Mouse (Mus musculus) left cerebral cortex, postnatal 10 days (tissue): ENCODE measurements around the gene Olfr1394. TPM values are rescaled to one million over a fixed set of nuclear protein-coding genes. Genes with fewer than 3 reads are reported as not detected.
"Not testable (repeated sequence)": the region's sequence is repeated elsewhere in the genome, so short reads cannot be mapped to it uniquely, and the experiment has no call there.

ENCODE experiments used
- DNase-seq, 2 experiments: peaks; one replicate each; pipeline ENCODE4 v3.0.0; 2021 to 2022; ENCODE audit warnings: low spot score in 2 of 2, mixed read lengths in 1 of 2; ENCODE audit errors: extremely low spot score in 1 of 2
- intact Hi-C: fragments of 180-260 bp; cut with DNase I; formaldehyde crosslinking; loops from one replicate; pipeline ENCODE4 v1.15.1; 2025
- total RNA-seq, 2 experiments: library from RNA; stranded (reverse); gene quantifications; 2 replicates each; pipeline ENCODE4 v1.2.3; 2021

The Olfr1394 gene
- total RNA-seq, 2 experiments from 2014 or later, result not detected

DNA sequence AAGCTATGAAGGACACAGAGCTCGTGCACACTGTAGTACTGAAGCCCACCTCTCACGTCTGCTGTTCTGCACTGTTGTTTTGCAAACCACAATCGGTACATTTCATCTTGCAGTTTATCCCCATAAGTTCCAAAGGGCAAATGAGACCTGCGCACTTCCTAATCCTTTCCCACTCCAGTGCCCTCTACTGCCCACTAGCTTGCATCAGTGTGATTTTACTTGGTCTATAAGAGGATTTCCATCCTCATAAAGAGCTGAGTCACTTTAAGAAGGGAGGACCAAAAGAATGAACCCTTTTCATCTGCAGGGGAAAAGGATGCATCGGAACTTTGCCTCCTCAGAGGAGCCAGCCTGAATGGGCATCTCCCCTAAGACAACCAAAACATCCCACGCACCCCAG lies 32.3 kb downstream of the Olfr1394 start:
- intact Hi-C loops, result loop anchor here (5.0 kb wide), 1 partner anchor 86 kb away; no protein-coding TSS in a partner anchor
- DNase-seq, result no peak

GRCm38 (mm10) chr11:49186955-49187488 lies 32.8 kb downstream of the Olfr1394 start, which contains the start of gene Btnl9:
Btnl9 (minus strand) TSS chr11:49187159.
- intact Hi-C loops, result loop anchor here (5.0 kb wide), 1 partner anchor 85 kb away; no protein-coding TSS in a partner anchor
- no peak for DNase-seq

- intact Hi-C loops, result loop anchor here (5.0 kb wide), 1 partner anchor 85 kb away; no protein-coding TSS in a partner anchor
- DNase-seq, result no peak
Observed at GRCm38 (mm10) chr11:49187701-49188100, 33.5 kb downstream of the Olfr1394 start.

- DNase-seq, result peak; percentile 47 to 58
Observed at GRCm38 (mm10) chr11:49189737-49190136, 35.6 kb downstream of the Olfr1394 start.

DNA sequence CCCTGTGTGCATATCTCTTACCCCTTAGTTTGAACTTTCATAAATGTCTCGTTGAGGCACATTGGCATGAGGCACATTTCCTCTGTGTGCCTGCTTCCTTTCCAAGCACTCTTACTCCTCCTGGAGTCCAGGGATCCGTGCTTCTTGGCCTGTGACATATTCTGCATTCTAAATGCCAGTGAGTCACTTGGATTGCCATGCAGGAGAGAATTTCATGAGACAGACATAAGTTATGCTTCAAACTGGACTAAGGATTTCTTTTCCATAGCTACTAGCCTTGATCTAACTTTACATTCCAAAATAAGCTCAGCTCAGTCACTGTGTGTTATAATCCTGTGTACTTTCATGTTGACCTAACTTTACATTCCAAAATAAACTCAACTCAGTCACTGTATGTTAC lies 36.9 kb downstream of the Olfr1394 start:
- intact Hi-C loops, result no loop called here
- no peak for DNase-seq

More at GRCm38 (mm10) chr11:49189737-49190136, 35.6 kb downstream of the Olfr1394 start:
- intact Hi-C loops, result loop anchor here (5.0 kb wide), 1 partner anchor 83 kb away; no protein-coding TSS in a partner anchor

DNA sequence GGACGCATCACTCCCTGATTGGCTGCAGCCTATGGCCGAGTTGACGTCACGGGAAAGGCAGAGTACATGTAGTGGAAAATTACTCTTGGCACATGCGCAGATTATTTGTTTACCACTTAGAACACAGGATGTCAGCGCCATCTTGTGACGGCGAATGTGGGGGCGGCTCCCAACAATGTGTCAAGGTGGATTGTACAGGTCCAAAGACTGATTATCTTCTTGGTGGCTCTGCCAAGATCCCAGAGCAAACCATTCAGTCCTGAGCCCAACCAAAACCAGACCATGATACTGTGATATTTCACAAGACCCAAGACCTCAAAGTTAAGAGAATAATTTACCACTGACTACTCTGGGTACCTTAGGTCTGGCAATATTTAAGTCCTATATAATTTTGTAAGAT lies 40.6 kb downstream of the Olfr1394 start:
- intact Hi-C loops, result loop anchor here (5.0 kb wide), 1 partner anchor 73 kb away; no protein-coding TSS in a partner anchor
- DNase-seq, result not testable (repeated sequence)

DNA sequence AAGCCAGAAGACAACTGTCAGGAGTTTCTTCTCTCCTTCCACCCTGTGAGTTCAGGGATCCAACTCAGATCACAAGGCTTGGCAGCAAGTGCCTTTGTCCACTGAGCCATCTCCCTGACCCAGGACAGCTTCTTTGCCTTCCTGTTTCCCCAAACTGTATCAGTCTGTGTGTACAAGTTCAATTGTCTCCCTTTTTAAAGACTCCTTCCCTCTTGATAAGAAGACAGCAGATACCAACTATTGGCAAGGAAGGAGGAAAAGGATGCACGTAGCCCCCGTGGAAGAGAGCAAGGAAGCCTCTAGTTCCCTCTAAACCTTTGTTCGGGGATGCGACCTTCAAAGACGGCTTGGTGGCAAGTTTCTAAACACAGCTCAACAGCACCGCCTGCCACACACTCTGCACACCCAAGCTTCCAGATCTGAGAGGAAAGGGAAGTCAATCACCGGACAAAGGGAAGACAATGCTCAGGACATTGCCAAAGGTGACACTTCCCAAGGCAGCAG lies 41.7 kb downstream of the Olfr1394 start:
- DNase-seq, result no peak
- intact Hi-C loops, result loop anchor here (5.0 kb wide), 1 partner anchor 71 kb away; no protein-coding TSS in a partner anchor

- intact Hi-C loops, result loop anchor here (5.0 kb wide), 1 partner anchor 52 kb away; no protein-coding TSS in a partner anchor
Observed at GRCm38 (mm10) chr11:49200666-49201065, 46.5 kb downstream of the Olfr1394 start.

DNA sequence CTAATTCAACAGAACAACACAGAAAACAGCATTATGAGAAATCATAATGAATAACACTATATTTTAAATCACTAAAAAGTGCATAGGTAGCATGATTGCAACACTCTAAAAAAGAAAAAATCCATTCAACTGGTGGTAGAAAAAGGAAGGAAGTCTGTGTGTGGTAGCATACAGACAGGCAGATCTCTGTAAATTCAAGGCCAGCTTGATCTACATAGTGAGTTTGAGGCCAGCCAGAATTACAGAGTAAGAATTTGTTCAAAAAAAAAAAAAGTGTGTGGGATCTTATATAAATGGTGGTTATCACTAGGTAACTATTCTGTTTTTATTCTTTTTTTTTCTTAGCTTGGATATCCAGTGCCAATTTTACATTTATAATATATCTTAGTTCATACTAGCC lies 47.0 kb downstream of the Olfr1394 start:
- intact Hi-C loops, result loop anchor here (5.0 kb wide), 1 partner anchor 51 kb away; no protein-coding TSS in a partner anchor
- DNase-seq, result no peak

More at GRCm38 (mm10) chr11:49200666-49201065, 46.5 kb downstream of the Olfr1394 start:
- no peak for DNase-seq

GRCm38 (mm10) chr11:49202071-49202470 lies 47.9 kb downstream of the Olfr1394 start:
- intact Hi-C loops, result loop anchor here (5.0 kb wide), 1 partner anchor 50 kb away; no protein-coding TSS in a partner anchor

GRCm38 (mm10) chr11:49202523-49203061 lies 48.4 kb downstream of the Olfr1394 start:
- DNase-seq, result no peak
- intact Hi-C loops, result loop anchor here (5.0 kb wide), 1 partner anchor 50 kb away; no protein-coding TSS in a partner anchor

More at GRCm38 (mm10) chr11:49202071-49202470, 47.9 kb downstream of the Olfr1394 start:
- no peak for DNase-seq

DNA sequence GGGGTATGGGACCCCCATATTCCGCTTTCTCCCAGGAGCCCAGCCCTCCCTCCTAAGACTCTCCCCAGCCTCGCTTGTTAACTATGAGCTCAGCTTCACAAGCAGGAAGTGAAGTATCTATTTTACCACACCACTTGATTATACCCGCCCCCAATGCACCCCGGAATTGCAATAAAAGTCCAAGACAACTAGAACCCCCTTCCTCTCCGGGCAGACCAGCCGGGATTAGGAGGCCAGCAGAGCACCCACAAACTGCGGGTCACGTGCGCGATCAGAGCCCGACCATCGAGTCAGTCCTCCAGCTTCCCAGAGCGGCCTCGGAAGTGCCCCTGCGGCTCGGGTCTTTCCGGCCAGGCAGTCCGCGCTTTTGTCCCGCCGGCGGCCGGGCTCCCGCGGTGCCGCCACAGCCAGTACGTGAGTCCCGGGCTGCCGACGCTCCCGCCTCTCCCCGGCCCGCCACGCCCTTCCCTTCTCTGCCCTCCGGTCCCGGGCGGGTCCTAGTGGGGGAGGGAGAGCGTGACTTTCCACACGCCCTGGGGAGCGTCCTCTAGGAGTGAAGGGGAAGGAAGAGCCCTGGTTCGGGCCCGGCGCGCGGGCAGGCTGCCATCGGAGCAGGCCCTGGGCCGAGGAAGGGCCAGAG lies 49.1 kb downstream of the Olfr1394 start, which contains the start of gene Zfp62:
TSS of gene Zfp62 (plus strand) at position 164 of the 640 bp plus-strand sequence.
- DNase-seq, result peak; percentile 85 to 95
- intact Hi-C loops, result loop anchor here (5.0 kb wide), 1 partner anchor 49 kb away; no protein-coding TSS in a partner anchor

- intact Hi-C loops, result loop anchor here (5.0 kb wide), 1 partner anchor 48 kb away; no protein-coding TSS in a partner anchor
- DNase-seq, result peak in 1 of 2 experiments; percentile 39
Observed at GRCm38 (mm10) chr11:49203771-49204497, 49.8 kb downstream of the Olfr1394 start.

DNA sequence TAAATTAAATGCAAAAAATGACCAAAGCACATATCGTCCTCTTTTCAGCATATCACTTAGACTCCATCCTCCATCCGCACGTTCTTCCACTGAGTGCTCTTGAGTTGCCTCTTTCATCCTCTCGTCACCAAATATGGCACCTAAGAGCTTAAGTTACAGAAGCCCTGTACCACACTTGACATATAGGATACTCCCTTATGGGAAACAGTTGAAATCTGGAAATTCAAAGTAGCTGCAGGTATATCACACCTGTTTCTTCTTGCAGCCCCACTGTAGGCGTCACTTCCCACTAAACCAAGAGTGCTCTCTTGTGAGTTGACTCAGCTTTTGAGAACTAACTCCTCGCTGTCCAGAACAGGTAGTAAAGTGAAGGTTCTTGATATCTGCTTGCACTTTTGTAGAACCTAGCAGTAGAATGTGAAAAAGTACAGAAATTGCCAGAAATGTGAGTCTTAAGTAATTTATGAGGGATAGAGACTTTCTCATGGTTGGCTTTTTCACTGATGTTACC lies 51.0 kb downstream of the Olfr1394 start:
- no peak for DNase-seq
- intact Hi-C loops, result no loop called here

- DNase-seq, result no peak
- intact Hi-C loops, result no loop called here
Observed at GRCm38 (mm10) chr11:49207495-49207894, 53.3 kb downstream of the Olfr1394 start.
